Mouse (Mus musculus) heart, adult 2 months (tissue): ENCODE data around the gene Sppl2c. TPM values are rescaled to one million over a fixed set of nuclear protein-coding genes. Genes with fewer than 3 reads are reported as not detected.

Experiments used
- DNase-seq, 2 experiments: peaks; one replicate each; pipeline ENCODE4 v3.0.0; 2021
- H3K27ac ChIP-seq: fragments of 200-600 bp; 2 replicates; pipeline ENCODE4 v1.8.1; 2022
- H3K27me3 ChIP-seq: fragments of 200-500 bp; 2 replicates; pipeline ENCODE4 v1.6.1; 2012; ENCODE audit warnings: mild to moderate bottlenecking, low read length, inconsistent platforms, mixed read lengths; ENCODE audit not compliant: control insufficient read depth, insufficient read depth
- H3K36me3 ChIP-seq: fragments of 200-500 bp; 2 replicates; pipeline ENCODE4 v1.6.1; 2012; ENCODE audit warnings: low read length, inconsistent platforms; ENCODE audit not compliant: control insufficient read depth, insufficient read depth
- H3K4me1 ChIP-seq: fragments of 200-500 bp; 2 replicates; pipeline ENCODE4 v1.6.1; 2011; ENCODE audit warnings: low read length; ENCODE audit not compliant: control insufficient read depth, insufficient read depth
- H3K4me3 ChIP-seq: fragments of 200-600 bp; 2 replicates; pipeline ENCODE4 v1.8.1; 2022
- H3K79me2 ChIP-seq: fragments of 200-500 bp; replicated peaks from 2 replicates; pipeline ENCODE4 v1.6.1; 2012; ENCODE audit warnings: mild to moderate bottlenecking, inconsistent platforms, low read length, moderate library complexity, mixed read lengths; ENCODE audit not compliant: control insufficient read depth, insufficient read depth
- H3K9ac ChIP-seq: fragments of 200-500 bp; 2 replicates; pipeline ENCODE4 v1.6.1; 2012; ENCODE audit warnings: low read depth, mild to moderate bottlenecking, control low read depth, inconsistent platforms, low read length, mixed read lengths
- CTCF ChIP-seq: fragments of 200-600 bp; IDR thresholded peaks from 2 replicates; pipeline ENCODE4 v1.8.1; 2022; ENCODE audit warnings: antibody characterized with exemption, mild to moderate bottlenecking, moderate library complexity
- EP300 ChIP-seq: fragments of 200-500 bp; IDR thresholded peaks from 2 replicates; pipeline ENCODE4 v1.6.1; 2011; ENCODE audit warnings: low read depth, low read length, control low read depth; ENCODE audit not compliant: insufficient read depth
- POLR2A ChIP-seq: fragments of 200-500 bp; IDR thresholded peaks from 2 replicates; pipeline ENCODE4 v1.6.1; 2011; ENCODE audit warnings: mild to moderate bottlenecking, low read depth, low read length, control low read depth; ENCODE audit not compliant: insufficient read depth
- WGBS: fragments of 180-500 bp; shearing (Covaris S2); methylation state at CpG from one replicate; pipeline ENCODE4 v1.1.7; 2018; 5-methylcytosine and 5-hydroxymethylcytosine counted together
- intact Hi-C: fragments of 180-260 bp; cut with DNase I; formaldehyde crosslinking; loops from one replicate; pipeline ENCODE4 v1.15.1; 2025
- long read RNA-seq: library from polyadenylated mRNA; stranded (forward); transcript quantifications from one replicate; pipeline ENCODE4 v2.0.0, GENCODE M21; 2021
- polyA plus RNA-seq: library from polyadenylated mRNA; depleted of rRNA; stranded (reverse); fragments of >200 nt; gene quantifications from 2 replicates; pipeline ENCODE4 v1.2.3, GENCODE M21; 2012; rRNA removed
- total RNA-seq, 2 experiments: library from RNA; stranded (reverse); gene quantifications; 2 replicates each; pipeline ENCODE4 v1.2.3; 2021

Gene Sppl2c
- not detected for total RNA-seq
- polyA plus RNA-seq, result 0.23 and 0.33 TPM in 2 replicates
- long read RNA-seq, result 0 reads

DNA sequence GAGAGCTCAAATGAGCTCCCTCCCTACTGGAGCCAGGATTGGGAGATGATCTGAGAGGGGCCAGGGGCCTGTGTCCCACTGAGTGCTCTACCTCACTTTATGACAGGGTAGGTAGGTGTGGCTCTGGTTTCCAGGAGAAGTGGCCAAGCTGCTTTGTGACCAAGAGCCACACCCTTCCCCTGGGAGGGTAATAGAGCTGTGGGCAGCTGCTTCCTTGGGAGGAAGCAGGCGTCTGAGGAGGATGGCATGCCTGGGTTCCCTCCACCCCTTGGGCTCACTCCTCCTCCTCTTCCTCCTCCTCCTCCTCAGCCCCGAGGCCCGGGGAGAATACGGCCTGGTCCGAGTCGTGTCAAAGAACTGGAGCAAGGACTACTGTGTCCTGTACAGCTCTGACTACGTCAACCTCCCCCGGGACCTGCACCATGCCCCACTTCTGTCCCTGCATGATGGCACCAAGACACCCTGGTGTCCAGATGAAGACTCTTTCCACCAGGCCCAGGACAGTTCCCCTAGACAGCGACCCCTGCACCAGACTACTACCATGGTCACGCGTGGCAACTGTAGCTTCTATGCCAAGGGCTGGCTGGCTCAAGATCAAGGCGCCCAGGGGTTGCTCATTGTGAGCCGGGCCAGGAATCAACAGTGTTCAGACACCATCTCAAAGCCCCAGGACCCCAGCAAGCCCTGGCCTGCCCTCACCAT, at the start of gene Sppl2c:
Gene Sppl2c, plus strand, starts transcription at position 193 of the 702 bp plus-strand sequence.
- TF ChIP-seq CTCF (no peak), EP300 (no peak), POLR2A (no peak)
- no peak for DNase-seq

DNA sequence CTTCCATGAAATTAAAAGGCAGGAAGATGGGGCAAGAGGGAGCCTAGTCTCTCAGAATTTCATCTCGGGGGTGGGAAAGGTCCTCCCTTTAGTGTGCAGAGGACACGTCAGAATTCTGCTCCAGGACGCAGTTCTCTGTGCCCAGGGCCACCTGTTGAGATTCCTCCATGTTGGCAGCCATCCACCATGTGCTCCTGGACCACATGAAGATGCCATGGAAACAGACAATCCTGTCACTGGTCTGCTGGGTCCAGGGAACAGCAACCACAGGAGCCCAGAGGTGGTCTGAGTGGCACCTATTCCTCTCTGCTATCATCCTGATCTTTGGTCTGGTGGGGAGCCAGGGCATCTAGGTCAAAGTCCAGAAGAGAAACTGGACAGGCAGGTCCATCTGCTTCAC, 47.2 kb upstream of the Sppl2c start:
- DNase-seq, result no peak
- H3K4me3 ChIP-seq, result no peak overlapping the region
- no peaks in the 10 kb centered on the region for H3K79me2 ChIP-seq
- no peaks in the 10 kb centered on the region for H3K36me3 ChIP-seq
- peaks cover 3% of the 10 kb centered on the region; the same call in 1 of the 2 replicates for H3K27me3 ChIP-seq
- H3K27ac ChIP-seq, result no peak overlapping the region
- TF ChIP-seq CTCF, result no peak
- no peak for TF ChIP-seq EP300
- no peak overlapping the region for H3K9ac ChIP-seq
- 66% methylated on average over 3 of the region's 3 CpGs for WGBS
- no peaks in the 10 kb centered on the region for H3K4me1 ChIP-seq
- intact Hi-C loops, result no loop called here

More for the DNA sequence above, at the start of gene Sppl2c:
- Histone ChIP-seq H3K27me3 (no peaks in the 10 kb centered on the region), H3K79me2 (no peaks in the 10 kb centered on the region), H3K27ac (no peak within 1 kb of the TSS), H3K4me1 (no peaks in the 10 kb centered on the region), H3K4me3 (no peak within 1 kb of the TSS), H3K36me3 (no peaks in the 10 kb centered on the region), H3K9ac (no peak within 1 kb of the TSS)
- WGBS, result 69% methylated on average over 13 of the region's 13 CpGs
- intact Hi-C loops, result no loop called here

DNA sequence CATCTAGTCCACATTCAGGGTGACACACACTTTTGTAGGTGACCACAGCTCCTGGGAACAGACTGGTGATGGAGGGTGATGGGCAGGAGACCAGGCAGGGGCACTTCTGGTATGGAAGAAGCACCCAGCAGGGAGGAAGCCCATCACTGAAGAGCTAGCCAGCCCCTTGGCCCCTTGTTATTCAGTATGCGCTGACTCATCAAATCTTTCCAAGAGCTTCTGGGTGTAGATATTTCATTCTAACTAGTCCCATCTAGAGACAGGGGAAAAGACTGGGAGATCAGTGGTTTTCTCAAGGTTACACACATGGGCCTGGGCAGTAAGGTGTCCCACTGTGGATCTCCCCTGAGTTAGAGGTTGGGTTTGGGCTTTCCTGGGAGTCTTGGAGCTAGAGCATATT, 41.2 kb upstream of the Sppl2c start:
- 91% methylated on average over 1 of the region's 1 CpGs for WGBS
- TF ChIP-seq EP300, result no peak
- TF ChIP-seq CTCF, result no peak
- TF ChIP-seq POLR2A, result no peak
- H3K4me1 ChIP-seq, result no peaks in the 10 kb centered on the region

DNA sequence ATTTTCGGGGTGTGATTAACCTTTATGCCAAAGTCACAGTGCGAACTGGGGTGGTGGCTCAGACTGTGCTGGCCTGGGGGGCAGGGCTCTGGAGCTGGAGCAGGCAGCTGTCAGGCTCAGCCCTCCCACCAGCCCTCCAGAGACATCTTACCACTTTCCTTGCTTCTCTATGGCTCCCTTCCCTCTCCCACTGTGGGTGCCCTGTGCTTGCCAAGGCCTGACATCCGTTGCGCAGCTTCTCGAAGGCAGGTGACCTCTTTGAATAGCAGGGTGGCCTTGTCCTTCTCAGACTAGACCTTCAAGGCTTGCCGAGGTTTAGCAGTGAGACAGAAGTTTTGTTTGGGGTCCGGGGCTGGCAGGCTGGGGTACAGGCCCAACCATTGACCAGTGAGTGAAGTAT, 37.3 kb upstream of the Sppl2c start:
- DNase-seq, result no peak
- Histone ChIP-seq H3K4me1 (no peaks in the 10 kb centered on the region), H3K4me3 (no peak overlapping the region), H3K27ac (no peak overlapping the region), H3K27me3 (no peaks in the 10 kb centered on the region; the same call in 1 of the 2 replicates), H3K36me3 (no peaks in the 10 kb centered on the region), H3K9ac (no peak overlapping the region), H3K79me2 (no peaks in the 10 kb centered on the region)
- no peak for TF ChIP-seq EP300
- no peak for TF ChIP-seq CTCF
- TF ChIP-seq POLR2A, result no peak
- WGBS, result 72% methylated on average over 7 of the region's 7 CpGs
- intact Hi-C loops, result no loop called here

More for the DNA sequence above, 41.2 kb upstream of the Sppl2c start:
- H3K9ac ChIP-seq, result no peak overlapping the region
- H3K79me2 ChIP-seq, result no peaks in the 10 kb centered on the region
- DNase-seq, result no peak
- H3K27ac ChIP-seq, result no peak overlapping the region
- H3K27me3 ChIP-seq, result no peaks in the 10 kb centered on the region; the same call in 1 of the 2 replicates
- no peaks in the 10 kb centered on the region for H3K36me3 ChIP-seq
- H3K4me3 ChIP-seq, result no peak overlapping the region
- intact Hi-C loops, result no loop called here

DNA sequence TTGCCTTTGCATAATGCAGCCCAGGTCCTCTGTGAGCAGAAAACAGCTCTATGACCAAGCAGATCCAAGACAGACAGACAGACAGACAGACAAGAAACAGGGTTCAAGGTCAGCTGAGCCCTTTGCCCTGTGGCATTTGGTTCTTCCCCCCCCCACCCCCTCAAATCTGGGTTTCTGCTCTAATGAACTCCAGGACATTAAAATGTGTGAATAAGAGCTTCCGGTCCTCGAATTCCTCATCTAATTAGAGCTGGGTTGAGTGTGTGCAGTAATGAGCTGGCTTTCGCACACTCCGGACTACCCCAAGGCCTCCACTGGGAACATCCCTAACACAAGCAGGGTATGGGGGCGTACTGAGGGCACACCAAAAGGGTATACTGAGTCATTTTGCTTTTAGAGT, 35.2 kb upstream of the Sppl2c start:
- H3K9ac ChIP-seq, result no peak overlapping the region
- TF ChIP-seq CTCF (no peak), EP300 (no peak), POLR2A (no peak)
- intact Hi-C loops, result no loop called here
- H3K4me3 ChIP-seq, result no peak overlapping the region
- no peaks in the 10 kb centered on the region for H3K36me3 ChIP-seq
- H3K27me3 ChIP-seq, result no peaks in the 10 kb centered on the region; the same call in 1 of the 2 replicates
- no peaks in the 10 kb centered on the region for H3K4me1 ChIP-seq
- DNase-seq, result no peak
- no peak overlapping the region for H3K27ac ChIP-seq
- H3K79me2 ChIP-seq, result no peaks in the 10 kb centered on the region
- whole genome bisulfite sequencing, result 75% methylated on average over 5 of the region's 5 CpGs

DNA sequence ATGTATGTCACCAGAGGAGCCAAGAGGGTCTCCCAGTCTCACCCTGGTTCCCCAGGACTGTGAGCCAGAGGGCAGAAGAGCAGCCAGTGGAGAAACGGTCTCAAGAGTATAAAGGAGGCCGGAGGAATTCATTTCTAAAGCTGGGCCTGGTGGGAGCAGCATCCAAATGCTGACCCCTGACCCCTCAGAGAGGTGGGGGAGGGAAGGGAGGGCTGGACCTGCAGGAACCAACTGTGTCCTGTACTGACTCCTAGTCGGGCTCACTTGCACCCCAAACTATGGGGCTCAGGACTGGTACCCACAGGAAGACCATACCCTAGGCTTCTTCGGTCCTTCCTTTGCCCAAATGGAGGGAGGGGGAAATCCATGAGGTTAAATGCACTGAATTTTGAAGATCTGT, 31.8 kb upstream of the Sppl2c start:
- Histone ChIP-seq H3K36me3 (no peaks in the 10 kb centered on the region), H3K4me1 (no peaks in the 10 kb centered on the region), H3K79me2 (no peaks in the 10 kb centered on the region), H3K9ac (no peak overlapping the region), H3K4me3 (no peak overlapping the region), H3K27ac (no peak overlapping the region), H3K27me3 (peaks cover 3% of the 10 kb centered on the region)
- 71% methylated on average over 4 of the region's 4 CpGs for WGBS
- TF ChIP-seq POLR2A, result no peak
- no peak for TF ChIP-seq CTCF
- no peak for TF ChIP-seq EP300
- intact Hi-C loops, result no loop called here
- no peak for DNase-seq
